Mouse (Mus musculus): ENCODE measurements around the gene Insl3. TPM values are rescaled to one million over a fixed set of nuclear protein-coding genes. Genes with fewer than 3 reads are reported as not detected.

The Insl3 gene
- polyA plus RNA-seq (2015; fragmentation: Nextera tagmentation; extraction: Ambion mirVana) = 0.54 TPM in 1 of 2 replicates, not detected in the other

GRCm38 (mm10) chr8:71689028-71689427 is at the start of gene Insl3:
Gene Insl3 (plus strand): TSS chr8:71689214.
- no peak within 1 kb of the TSS for H3K9ac ChIP-seq (replicated peaks)
- H3K4me3 ChIP-seq = no peak within 1 kb of the TSS
- peaks cover 29% of the 10 kb centered on the region for H3K4me1 ChIP-seq
- ATAC-seq (replicated peaks) = no peak
- H3K4me2 ChIP-seq (replicated peaks) = no peak within 1 kb of the TSS
- no peak within 1 kb of the TSS for H3K27ac ChIP-seq (replicated peaks)
- no peaks in the 10 kb centered on the region for H3K36me3 ChIP-seq
- WGBS = 6% methylated on average over 33 of the region's 33 CpGs
- no peaks in the 10 kb centered on the region for H3K9me3 ChIP-seq
- H3K27me3 ChIP-seq = peaks cover 100% of the 10 kb centered on the region

- Histone ChIP-seq H3K36me3 (peaks cover 31% of the 10 kb centered on the region), H3K27ac (replicated peaks) (no peak overlapping the region), H3K4me2 (replicated peaks) (no peak overlapping the region), H3K4me3 (no peak overlapping the region), H3K9ac (replicated peaks) (no peak overlapping the region), H3K9me3 (no peaks in the 10 kb centered on the region), H3K4me1 (peaks cover 5% of the 10 kb centered on the region; the same call in 1 of the 2 replicates), H3K27me3 (no peaks in the 10 kb centered on the region)
- WGBS = 89% methylated on average over 4 of the region's 4 CpGs
- ATAC-seq (replicated peaks) = no peak
Observed at GRCm38 (mm10) chr8:71639318-71639717, 49.7 kb upstream of the Insl3 start.

- Histone ChIP-seq H3K4me2 (replicated peaks) (no peak overlapping the region), H3K36me3 (peaks cover 70% of the 10 kb centered on the region)
- 83% methylated on average over 9 of the region's 9 CpGs for WGBS
Observed at GRCm38 (mm10) chr8:71645510-71645909, 43.5 kb upstream of the Insl3 start.

GRCm38 (mm10) chr8:71654600-71654999 is 34.4 kb upstream of the Insl3 start:
- Histone ChIP-seq H3K4me3 (no peak overlapping the region), H3K27ac (replicated peaks) (no peak overlapping the region), H3K9ac (replicated peaks) (no peak overlapping the region), H3K36me3 (peaks cover 37% of the 10 kb centered on the region), H3K9me3 (no peaks in the 10 kb centered on the region), H3K4me2 (replicated peaks) (peak overlapping the region; percentile 19), H3K27me3 (peaks cover 44% of the 10 kb centered on the region), H3K4me1 (peaks cover 10% of the 10 kb centered on the region)
- no peak for ATAC-seq (replicated peaks)
- 2% methylated on average over 24 of the region's 24 CpGs for WGBS

More at GRCm38 (mm10) chr8:71645510-71645909, 43.5 kb upstream of the Insl3 start:
- Histone ChIP-seq H3K27ac (replicated peaks) (no peak overlapping the region), H3K27me3 (no peaks in the 10 kb centered on the region), H3K9ac (replicated peaks) (no peak overlapping the region), H3K4me3 (no peak overlapping the region), H3K4me1 (no peaks in the 10 kb centered on the region), H3K9me3 (no peaks in the 10 kb centered on the region)
- no peak for ATAC-seq (replicated peaks)

GRCm38 (mm10) chr8:71657816-71658215 is 31.2 kb upstream of the Insl3 start:
- no peak for ATAC-seq (replicated peaks)
- H3K27me3 ChIP-seq = peaks cover 49% of the 10 kb centered on the region
- peaks cover 16% of the 10 kb centered on the region for H3K4me1 ChIP-seq
- H3K4me3 ChIP-seq = no peak overlapping the region
- WGBS = 23% methylated on average over 9 of the region's 9 CpGs
- H3K36me3 ChIP-seq = peaks cover 20% of the 10 kb centered on the region
- H3K9ac ChIP-seq (replicated peaks) = no peak overlapping the region
- no peak overlapping the region for H3K27ac ChIP-seq (replicated peaks)
- no peak overlapping the region for H3K4me2 ChIP-seq (replicated peaks)
- no peaks in the 10 kb centered on the region for H3K9me3 ChIP-seq

- WGBS = 31% methylated on average over 17 of the region's 17 CpGs
- no peak for ATAC-seq (replicated peaks)
- Histone ChIP-seq H3K27ac (replicated peaks) (no peak overlapping the region), H3K4me2 (replicated peaks) (no peak overlapping the region), H3K4me1 (peaks cover 16% of the 10 kb centered on the region), H3K36me3 (peaks cover 24% of the 10 kb centered on the region), H3K4me3 (no peak overlapping the region), H3K27me3 (peaks cover 48% of the 10 kb centered on the region), H3K9ac (replicated peaks) (no peak overlapping the region), H3K9me3 (no peaks in the 10 kb centered on the region)
Observed at GRCm38 (mm10) chr8:71658515-71659049, 30.4 kb upstream of the Insl3 start.

- H3K36me3 ChIP-seq = peaks cover 29% of the 10 kb centered on the region
- ATAC-seq (replicated peaks) = no peak
Observed at GRCm38 (mm10) chr8:71659751-71660150, 29.3 kb upstream of the Insl3 start.

GRCm38 (mm10) chr8:71660325-71661120 is 28.5 kb upstream of the Insl3 start:
- H3K4me3 ChIP-seq = no peak overlapping the region
- no peaks in the 10 kb centered on the region for H3K9me3 ChIP-seq
- 7% methylated on average over 36 of the region's 36 CpGs for WGBS
- no peak overlapping the region for H3K9ac ChIP-seq (replicated peaks)
- H3K27me3 ChIP-seq = peaks cover 32% of the 10 kb centered on the region
- H3K4me2 ChIP-seq (replicated peaks) = no peak overlapping the region
- H3K27ac ChIP-seq (replicated peaks) = no peak overlapping the region
- ATAC-seq (replicated peaks) = peak; percentile 57
- H3K4me1 ChIP-seq = peaks cover 11% of the 10 kb centered on the region
- peaks cover 29% of the 10 kb centered on the region for H3K36me3 ChIP-seq

More at GRCm38 (mm10) chr8:71659751-71660150, 29.3 kb upstream of the Insl3 start:
- no peak overlapping the region for H3K4me3 ChIP-seq
- H3K9me3 ChIP-seq = no peaks in the 10 kb centered on the region
- H3K4me2 ChIP-seq (replicated peaks) = no peak overlapping the region
- no peak overlapping the region for H3K27ac ChIP-seq (replicated peaks)
- H3K4me1 ChIP-seq = peaks cover 14% of the 10 kb centered on the region
- 47% methylated on average over 1 of the region's 1 CpGs for WGBS
- peaks cover 36% of the 10 kb centered on the region for H3K27me3 ChIP-seq
- H3K9ac ChIP-seq (replicated peaks) = no peak overlapping the region

- H3K9me3 ChIP-seq = no peaks in the 10 kb centered on the region
- WGBS = 4% methylated on average over 22 of the region's 22 CpGs
- H3K27me3 ChIP-seq = 0 out of 2 replicates have a peak, but pooled peaks cover 4% of the 10 kb centered on the region
- H3K4me1 ChIP-seq = peaks cover 42% of the 10 kb centered on the region
- no peak overlapping the region for H3K4me3 ChIP-seq
- no peak for ATAC-seq (replicated peaks)
- H3K27ac ChIP-seq (replicated peaks) = no peak overlapping the region
- peaks cover 20% of the 10 kb centered on the region for H3K36me3 ChIP-seq
- H3K4me2 ChIP-seq (replicated peaks) = no peak overlapping the region
- H3K9ac ChIP-seq (replicated peaks) = no peak overlapping the region
Observed at GRCm38 (mm10) chr8:71665331-71666130, 23.5 kb upstream of the Insl3 start.

- 3% methylated on average over 1 of the region's 1 CpGs for WGBS
- H3K27ac ChIP-seq (replicated peaks) = peak overlapping the region; percentile 67
- ATAC-seq (replicated peaks) = no peak
- no peak overlapping the region for H3K4me3 ChIP-seq
- H3K4me2 ChIP-seq (replicated peaks) = no peak overlapping the region
- peaks cover 18% of the 10 kb centered on the region for H3K36me3 ChIP-seq
- peaks cover 42% of the 10 kb centered on the region for H3K4me1 ChIP-seq
- H3K27me3 ChIP-seq = 0 out of 2 replicates have a peak, but pooled peaks cover 4% of the 10 kb centered on the region
- H3K9me3 ChIP-seq = no peaks in the 10 kb centered on the region
- peak overlapping the region; percentile 5; the same call in 1 of the 2 replicates for H3K9ac ChIP-seq (replicated peaks)
Observed at GRCm38 (mm10) chr8:71666855-71667254, 22.2 kb upstream of the Insl3 start.

- Histone ChIP-seq H3K9me3 (no peaks in the 10 kb centered on the region), H3K4me2 (replicated peaks) (peak overlapping the region; percentile 22), H3K36me3 (peaks cover 14% of the 10 kb centered on the region), H3K27ac (replicated peaks) (peak overlapping the region; percentile 67), H3K27me3 (0 out of 2 replicates have a peak, but pooled peaks cover 4% of the 10 kb centered on the region), H3K4me1 (peaks cover 46% of the 10 kb centered on the region), H3K9ac (replicated peaks) (peak overlapping the region; percentile 5; the same call in 1 of the 2 replicates), H3K4me3 (no peak overlapping the region)
- no peak for ATAC-seq (replicated peaks)
- WGBS = 44% methylated on average over 5 of the region's 5 CpGs
Observed at GRCm38 (mm10) chr8:71667256-71667655, 21.8 kb upstream of the Insl3 start.
